Mouse (Mus musculus) intestine, embryonic 15.5 days (tissue): Measurements from ENCODE around the gene Dph6. TPM values are rescaled to one million over a fixed set of nuclear protein-coding genes. Genes with fewer than 3 reads are reported as not detected.

Experiments used
- ATAC-seq: fragments of 200-750 bp; cut with Nextera tagmentation; 2 replicates; pipeline ENCODE4 v1.8.0; 2017; ENCODE audit warnings: moderate TSS enrichment, moderate library complexity
- H3K27ac ChIP-seq: fragments of 300-500 bp; sonication (generic); 2 replicates; pipeline ENCODE4 v1.5.1; 2015; ENCODE audit warnings: mild to moderate bottlenecking, inconsistent platforms
- H3K27me3 ChIP-seq: fragments of 300-500 bp; sonication (generic); replicated peaks from 2 replicates; pipeline ENCODE4 v1.6.1; 2015; ENCODE audit warnings: inconsistent platforms
- H3K36me3 ChIP-seq: fragments of 300-500 bp; sonication (generic); 2 replicates; pipeline ENCODE4 v1.6.1; 2015; ENCODE audit warnings: inconsistent platforms
- H3K4me1 ChIP-seq: fragments of 300-500 bp; sonication (generic); replicated peaks from 2 replicates; pipeline ENCODE4 v1.6.1; 2015; ENCODE audit warnings: inconsistent platforms
- H3K4me2 ChIP-seq: fragments of 300-500 bp; sonication (generic); replicated peaks from 2 replicates; pipeline ENCODE4 v1.6.1; 2015; ENCODE audit warnings: mild to moderate bottlenecking, inconsistent platforms
- H3K4me3 ChIP-seq: fragments of 300-500 bp; sonication (generic); replicated peaks from 2 replicates; pipeline ENCODE4 v1.5.1; 2015; ENCODE audit warnings: inconsistent platforms
- H3K9ac ChIP-seq: fragments of 300-500 bp; sonication (generic); 2 replicates; pipeline ENCODE4 v1.6.1; 2015; ENCODE audit warnings: inconsistent platforms
- H3K9me3 ChIP-seq: fragments of 300-500 bp; sonication (generic); 2 replicates; pipeline ENCODE4 v1.6.1; 2016; ENCODE audit warnings: inconsistent platforms
- WGBS: fragments of 180-500 bp; shearing (Covaris S2); methylation state at CpG from one replicate; pipeline ENCODE4 v1.1.7; 2015; 5-methylcytosine and 5-hydroxymethylcytosine counted together
- polyA plus RNA-seq: library from polyadenylated mRNA; unstranded; fragments of >200 nt; fragmentation: Nextera tagmentation; extraction: Ambion mirVana; gene quantifications from 2 replicates; pipeline ENCODE4 v1.2.1, GENCODE M21; 2015

Dph6 gene
- polyA plus RNA-seq, result 18.0 and 20.3 TPM in 2 replicates

DNA sequence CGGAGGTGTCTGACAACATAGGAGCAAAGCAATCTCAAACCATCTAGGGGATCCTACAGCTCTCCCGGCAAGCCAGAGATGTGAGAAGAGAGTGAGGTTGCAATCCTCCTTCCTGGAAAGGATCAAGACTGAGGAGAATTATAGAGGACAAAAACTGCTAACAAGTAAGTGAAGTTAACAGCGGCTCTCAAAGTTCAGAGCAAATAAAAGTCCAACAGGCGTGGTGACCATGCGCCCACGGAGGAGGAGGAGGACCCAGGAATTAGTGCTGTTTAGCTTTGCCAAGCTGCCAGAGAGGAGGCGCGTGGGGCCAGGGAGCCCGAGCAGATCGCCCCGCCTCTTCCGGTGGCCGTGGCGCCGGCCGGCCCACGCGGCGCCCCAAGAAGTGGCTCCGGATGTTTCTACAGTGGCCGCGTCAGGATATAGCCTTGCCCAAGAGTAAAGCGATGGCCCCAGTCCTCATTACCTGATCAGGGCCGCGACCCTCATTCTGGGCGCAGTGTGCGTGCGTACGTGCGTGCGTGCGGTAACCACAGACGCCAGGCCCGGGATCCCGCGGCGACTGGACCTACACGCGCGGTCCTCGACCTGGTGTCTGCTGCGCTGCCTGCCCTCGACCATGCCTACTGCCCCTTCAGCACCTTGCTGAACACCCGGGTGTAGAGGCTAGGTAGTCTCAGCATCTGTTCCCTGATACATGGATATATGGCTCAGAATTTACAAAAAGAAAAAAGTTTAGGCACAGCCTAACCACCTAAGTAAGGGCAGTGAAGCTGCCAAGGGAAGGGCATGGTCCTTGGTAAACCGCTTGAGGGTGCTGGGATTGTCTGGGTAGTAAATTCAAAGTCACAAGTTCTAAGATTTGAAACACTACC lies at the start of gene Dph6:
TSS of gene Dph6 (minus strand) at position 600 of the 875 bp plus-strand sequence.
- H3K4me3 ChIP-seq, result peak within 1 kb of the TSS; percentile 67
- no peaks in the 10 kb centered on the region for H3K27me3 ChIP-seq
- H3K36me3 ChIP-seq, result no peaks in the 10 kb centered on the region
- no peaks in the 10 kb centered on the region for H3K4me1 ChIP-seq
- peak within 1 kb of the TSS; percentile 92 for H3K27ac ChIP-seq
- peak within 1 kb of the TSS; percentile 70 for H3K9ac ChIP-seq
- no peaks in the 10 kb centered on the region for H3K9me3 ChIP-seq
- H3K4me2 ChIP-seq, result peak within 1 kb of the TSS; percentile 68
- peak; percentile 99 for ATAC-seq
- WGBS, result under 1% methylated on average over 43 of the region's 45 CpGs

DNA sequence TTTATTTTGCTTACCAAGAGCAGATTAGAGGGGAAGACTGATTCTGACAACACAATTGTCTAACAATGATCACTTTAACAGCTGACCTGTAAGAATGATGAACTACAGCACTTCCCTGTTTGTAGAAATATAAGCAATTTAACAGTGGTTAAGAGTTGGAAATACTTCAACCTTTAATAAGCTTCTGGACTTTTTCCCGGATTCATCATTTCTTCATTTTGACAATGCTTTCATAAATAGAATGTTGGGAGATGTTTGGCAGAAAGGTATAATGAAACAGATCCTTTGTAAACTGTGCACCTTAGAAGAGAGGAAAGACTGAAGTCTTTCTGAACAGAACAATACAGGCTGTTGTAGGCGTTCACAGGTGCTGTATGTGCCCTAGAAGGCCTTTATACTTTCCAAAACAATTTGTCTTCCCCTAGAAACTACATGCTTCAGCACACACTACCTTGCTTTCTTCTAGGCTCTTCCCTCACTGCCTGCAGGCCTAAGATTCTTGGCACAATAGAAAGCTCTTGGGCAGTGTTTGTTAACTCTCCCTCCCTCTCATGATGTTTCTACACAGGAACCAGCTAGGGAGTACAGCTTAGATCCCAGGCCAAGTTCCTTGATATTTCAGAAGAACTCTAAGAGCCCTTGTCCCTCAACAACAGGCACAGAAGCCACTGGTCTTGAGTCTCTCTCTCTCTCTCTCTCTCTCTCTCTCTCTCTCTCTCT lies 46.4 kb upstream of the Dph6 start:
- Histone ChIP-seq H3K9me3 (no peaks in the 10 kb centered on the region), H3K4me3 (no peak overlapping the region), H3K9ac (no peak overlapping the region), H3K4me2 (no peak overlapping the region), H3K4me1 (no peaks in the 10 kb centered on the region), H3K27me3 (no peaks in the 10 kb centered on the region), H3K36me3 (no peaks in the 10 kb centered on the region), H3K27ac (no peak overlapping the region)
- WGBS, result 58% methylated on average over 2 of the region's 2 CpGs
- no peak for ATAC-seq

DNA sequence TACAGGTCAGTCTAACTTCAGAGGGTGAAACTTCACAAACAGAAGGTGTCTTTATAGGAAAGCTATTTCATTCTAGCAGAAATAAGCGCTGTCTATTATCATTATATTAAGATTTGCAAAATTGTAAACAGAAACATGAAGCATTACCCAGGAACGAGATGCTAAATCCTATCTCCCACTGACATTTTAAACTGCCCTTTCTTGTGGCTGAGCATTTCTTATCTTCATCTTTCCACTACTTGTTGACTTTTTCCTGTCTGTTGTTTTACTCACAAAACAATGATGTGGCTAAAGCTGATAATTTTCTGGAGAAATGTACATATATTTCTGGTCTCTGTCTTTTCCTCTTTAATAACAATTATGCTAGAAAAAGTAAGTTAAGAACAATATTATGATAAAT lies 36.8 kb upstream of the Dph6 start:
- Histone ChIP-seq H3K27ac (no peak overlapping the region), H3K36me3 (no peaks in the 10 kb centered on the region), H3K27me3 (no peaks in the 10 kb centered on the region), H3K4me1 (no peaks in the 10 kb centered on the region), H3K4me2 (no peak overlapping the region), H3K9ac (no peak overlapping the region), H3K4me3 (no peak overlapping the region), H3K9me3 (no peaks in the 10 kb centered on the region)
- WGBS, result 66% methylated on average over 2 of the region's 2 CpGs
- no peak for ATAC-seq

DNA sequence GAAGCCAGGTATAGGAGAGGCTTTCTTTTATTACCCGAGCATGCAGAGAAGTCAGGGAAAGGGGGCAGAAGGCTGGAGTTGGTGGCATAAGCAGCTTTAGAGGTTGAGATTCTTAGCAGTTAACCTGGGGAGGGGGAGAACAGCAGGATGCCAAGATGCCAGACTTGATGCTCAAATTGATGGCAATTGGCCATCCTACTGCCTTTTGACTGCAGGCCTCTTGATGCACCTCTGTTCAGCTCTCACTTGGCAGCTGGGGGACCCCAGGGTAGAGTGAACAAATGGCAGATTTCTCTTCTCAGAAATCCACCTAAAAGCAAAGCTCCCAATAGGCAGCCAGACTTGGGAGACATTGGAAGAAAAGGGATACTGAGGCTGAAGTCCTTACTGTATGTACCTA lies 32.7 kb upstream of the Dph6 start:
- no peak for ATAC-seq
- Histone ChIP-seq H3K4me3 (no peak overlapping the region), H3K9ac (no peak overlapping the region), H3K27ac (no peak overlapping the region), H3K4me2 (no peak overlapping the region), H3K9me3 (no peaks in the 10 kb centered on the region), H3K4me1 (no peaks in the 10 kb centered on the region), H3K36me3 (no peaks in the 10 kb centered on the region), H3K27me3 (no peaks in the 10 kb centered on the region)
- 54% methylated on average over 1 of the region's 1 CpGs for whole genome bisulfite sequencing

DNA sequence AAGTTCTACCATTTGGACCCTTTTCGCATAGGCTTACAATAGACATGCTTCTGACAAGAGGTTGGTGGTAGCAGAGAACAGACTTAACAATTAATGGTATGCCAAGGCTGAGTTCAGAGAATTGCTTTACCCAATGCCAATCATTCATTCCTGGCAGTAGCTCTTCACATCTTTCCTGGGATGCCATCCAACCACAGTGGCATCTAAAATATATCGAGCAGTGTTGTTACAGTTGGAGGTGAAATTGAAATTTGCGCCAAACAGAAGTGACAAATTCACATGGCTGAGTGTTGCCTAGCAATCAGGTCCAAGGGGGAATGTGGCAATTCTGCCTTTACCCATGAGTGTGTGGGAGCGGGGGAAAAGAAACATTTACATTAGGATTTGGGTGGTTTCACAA lies 32.3 kb upstream of the Dph6 start:
- Histone ChIP-seq H3K36me3 (no peaks in the 10 kb centered on the region), H3K9ac (no peak overlapping the region), H3K9me3 (no peaks in the 10 kb centered on the region), H3K4me3 (no peak overlapping the region), H3K27ac (no peak overlapping the region), H3K4me2 (no peak overlapping the region), H3K27me3 (no peaks in the 10 kb centered on the region), H3K4me1 (no peaks in the 10 kb centered on the region)
- WGBS, result 82% methylated on average over 4 of the region's 4 CpGs
- ATAC-seq, result no peak

DNA sequence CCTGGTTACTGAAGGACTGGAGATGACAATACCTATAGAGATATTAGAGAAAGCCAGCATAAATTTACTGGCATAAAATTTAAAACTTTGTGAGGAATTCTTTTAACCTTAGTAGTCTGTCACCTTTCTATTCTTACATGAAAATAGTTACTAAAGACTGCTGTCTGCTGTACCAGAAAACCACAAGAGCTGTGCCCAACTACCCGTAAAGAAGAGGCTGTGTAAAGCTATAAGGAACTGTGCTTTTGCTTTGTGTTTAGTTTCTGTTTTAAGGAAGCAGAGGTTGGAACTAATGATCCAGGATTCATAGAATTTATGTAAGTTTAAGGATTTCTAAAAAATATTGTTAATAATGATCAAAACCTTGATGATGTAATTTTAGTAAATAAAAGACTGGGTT lies 19.1 kb upstream of the Dph6 start:
- no peak for ATAC-seq
- 79% methylated on average over 1 of the region's 1 CpGs for WGBS
- Histone ChIP-seq H3K4me3 (no peak overlapping the region), H3K27me3 (no peaks in the 10 kb centered on the region), H3K4me1 (no peaks in the 10 kb centered on the region), H3K36me3 (no peaks in the 10 kb centered on the region), H3K9me3 (no peaks in the 10 kb centered on the region), H3K4me2 (no peak overlapping the region), H3K27ac (no peak overlapping the region), H3K9ac (no peak overlapping the region)

DNA sequence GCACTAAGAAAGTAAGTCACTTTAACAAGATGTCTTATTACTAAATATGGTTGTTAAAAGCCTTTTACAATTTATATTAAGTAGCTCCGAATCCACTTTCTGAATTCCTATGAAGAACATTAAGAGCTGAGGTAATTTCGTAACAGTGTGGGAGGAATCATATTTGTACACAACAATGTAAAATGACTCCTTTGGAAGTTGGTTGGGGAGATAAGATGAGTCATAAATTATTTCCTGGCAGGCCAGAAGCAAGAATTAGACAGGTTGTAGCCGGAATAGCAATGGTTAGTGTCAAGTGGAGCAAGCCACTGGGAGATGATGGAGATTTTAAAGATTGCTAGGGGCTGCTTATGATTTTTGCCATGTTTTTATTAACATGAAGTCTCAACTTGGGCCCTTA lies 16.2 kb upstream of the Dph6 start:
- Histone ChIP-seq H3K4me2 (no peak overlapping the region), H3K4me3 (no peak overlapping the region), H3K36me3 (no peaks in the 10 kb centered on the region), H3K27me3 (no peaks in the 10 kb centered on the region), H3K9ac (no peak overlapping the region), H3K4me1 (no peaks in the 10 kb centered on the region), H3K9me3 (no peaks in the 10 kb centered on the region), H3K27ac (no peak overlapping the region)
- 45% methylated on average over 3 of the region's 3 CpGs for WGBS
- no peak for ATAC-seq

DNA sequence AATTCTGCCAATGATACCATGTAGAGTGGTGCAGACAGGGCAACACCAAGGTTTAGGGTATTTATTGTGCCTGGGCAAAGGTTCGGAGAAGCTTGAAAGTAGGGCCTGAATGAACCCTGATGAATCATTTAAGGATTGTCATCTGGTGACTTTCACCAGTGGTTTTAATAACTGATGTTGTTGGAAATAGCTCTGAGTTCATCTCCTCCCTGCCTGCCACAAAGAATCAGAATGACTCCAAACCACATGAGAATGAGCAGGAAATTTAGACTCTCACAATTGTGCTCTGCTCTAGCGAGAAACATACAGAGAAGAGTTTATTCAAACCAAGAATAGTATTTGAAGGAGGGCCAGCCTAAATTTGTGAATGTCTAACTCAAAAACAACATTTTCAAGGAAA lies 4.2 kb upstream of the Dph6 start:
- Histone ChIP-seq H3K27ac (no peak overlapping the region), H3K4me3 (no peak overlapping the region), H3K9ac (no peak overlapping the region), H3K36me3 (no peaks in the 10 kb centered on the region), H3K4me1 (no peaks in the 10 kb centered on the region), H3K27me3 (no peaks in the 10 kb centered on the region), H3K4me2 (no peak overlapping the region), H3K9me3 (no peaks in the 10 kb centered on the region)
- no peak for ATAC-seq
- WGBS, result 77% methylated on average over 2 of the region's 2 CpGs

DNA sequence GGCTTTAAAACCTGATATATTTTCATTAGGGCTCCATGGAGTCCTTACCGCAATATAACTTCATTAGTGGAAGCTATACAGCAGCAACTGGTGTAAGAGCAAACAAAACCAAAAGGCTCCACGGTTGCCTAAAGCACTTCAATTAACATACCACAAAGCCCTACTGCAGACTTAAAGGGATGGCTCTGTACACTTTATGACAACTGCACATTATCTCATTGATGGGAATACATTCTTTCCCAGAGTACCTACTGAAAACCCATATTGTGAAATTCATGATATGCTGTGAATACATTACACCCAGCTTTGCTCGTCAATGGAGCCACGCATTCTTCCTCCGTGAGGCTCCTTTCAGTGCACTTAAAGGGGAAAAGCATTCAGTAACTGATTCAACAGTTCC lies 8.5 kb downstream of the Dph6 start:
- Histone ChIP-seq H3K9me3 (no peaks in the 10 kb centered on the region), H3K27me3 (no peaks in the 10 kb centered on the region), H3K4me2 (no peak overlapping the region), H3K9ac (no peak overlapping the region), H3K4me3 (no peak overlapping the region), H3K4me1 (no peaks in the 10 kb centered on the region), H3K36me3 (no peaks in the 10 kb centered on the region), H3K27ac (no peak overlapping the region)
- 76% methylated on average over 5 of the region's 5 CpGs for WGBS
- no peak for ATAC-seq

DNA sequence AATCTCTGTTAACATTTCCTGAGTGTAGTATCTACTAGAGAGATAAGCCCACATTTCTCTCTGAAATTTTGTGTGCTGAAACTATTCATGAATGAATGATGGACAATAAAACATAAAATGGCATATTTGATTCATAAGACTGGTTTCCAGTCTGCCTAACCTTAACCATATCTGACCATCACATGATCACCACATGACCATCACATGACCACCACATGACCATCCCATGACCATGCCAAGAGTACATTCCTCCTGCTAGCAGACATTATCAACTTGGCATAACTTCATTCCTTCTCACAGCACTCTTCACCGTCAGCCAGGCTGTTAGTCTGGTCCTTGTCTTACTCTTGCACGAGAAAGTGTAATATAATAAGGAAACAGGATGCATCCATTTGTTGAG lies 10.9 kb downstream of the Dph6 start:
- Histone ChIP-seq H3K36me3 (no peaks in the 10 kb centered on the region), H3K27me3 (no peaks in the 10 kb centered on the region), H3K27ac (no peak overlapping the region), H3K9me3 (no peaks in the 10 kb centered on the region), H3K4me2 (no peak overlapping the region), H3K9ac (no peak overlapping the region), H3K4me1 (no peaks in the 10 kb centered on the region), H3K4me3 (no peak overlapping the region)
- 92% methylated on average over 2 of the region's 2 CpGs for WGBS
- no peak for ATAC-seq

DNA sequence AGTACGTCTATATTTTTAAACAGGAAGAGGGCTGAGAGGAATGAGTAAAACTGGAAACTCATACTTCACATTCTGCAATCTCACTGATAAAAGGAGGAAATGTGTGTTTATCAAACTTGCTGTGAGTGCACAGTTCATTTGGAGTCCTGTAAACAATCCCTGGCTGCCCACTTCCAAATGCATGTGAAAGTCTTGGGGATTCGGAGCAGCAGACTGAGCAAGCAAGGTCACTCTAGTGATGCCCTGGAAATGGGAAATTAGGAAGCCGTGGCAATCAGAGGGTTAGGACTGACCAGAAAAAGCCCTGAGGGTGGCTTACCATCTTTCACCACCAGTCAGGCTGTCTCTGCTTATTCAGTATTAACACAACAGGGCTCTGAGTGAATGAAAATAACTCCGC lies 30.1 kb downstream of the Dph6 start:
- no peak for ATAC-seq
- Histone ChIP-seq H3K9me3 (no peaks in the 10 kb centered on the region), H3K4me3 (no peak overlapping the region), H3K9ac (no peak overlapping the region), H3K4me2 (no peak overlapping the region), H3K27ac (no peak overlapping the region), H3K36me3 (no peaks in the 10 kb centered on the region), H3K27me3 (no peaks in the 10 kb centered on the region), H3K4me1 (0 out of 2 replicates have a peak, but pooled peaks cover 2% of the 10 kb centered on the region)
- WGBS, result 44% methylated on average over 4 of the region's 4 CpGs

DNA sequence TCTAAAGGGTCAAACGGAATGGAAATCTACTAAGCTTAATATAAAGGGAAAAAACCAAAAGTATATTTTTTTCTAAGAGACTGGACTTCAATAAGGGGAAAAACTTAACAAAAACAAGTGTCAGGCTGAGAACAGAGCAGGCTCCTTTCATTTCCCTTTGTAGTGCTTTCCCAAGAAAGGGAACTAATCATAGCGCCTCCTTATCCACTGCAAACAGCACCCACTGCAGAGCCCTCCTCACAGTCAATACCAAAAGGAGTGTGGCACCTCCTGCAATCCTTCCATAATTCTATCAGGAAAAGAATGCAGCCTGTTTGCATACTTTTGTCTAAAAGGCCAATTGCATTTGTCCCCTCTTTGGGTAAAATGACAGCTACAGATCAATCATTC lies 32.2 kb downstream of the Dph6 start:
- H3K9ac ChIP-seq, result no peak overlapping the region
- ATAC-seq, result no peak
- H3K4me2 ChIP-seq, result no peak overlapping the region
- H3K27me3 ChIP-seq, result no peaks in the 10 kb centered on the region
- no peak overlapping the region for H3K4me3 ChIP-seq
- H3K36me3 ChIP-seq, result no peaks in the 10 kb centered on the region
- 0 out of 2 replicates have a peak, but pooled peaks cover 2% of the 10 kb centered on the region for H3K4me1 ChIP-seq
- H3K27ac ChIP-seq, result no peak overlapping the region
- H3K9me3 ChIP-seq, result no peaks in the 10 kb centered on the region
- 14% methylated on average over 2 of the region's 2 CpGs for WGBS
